Mouse (Mus musculus) megakaryocyte progenitor cell, adult 5-6 weeks (primary cell): Measurements from ENCODE around the gene Nme4. TPM values are rescaled to one million over a fixed set of nuclear protein-coding genes. Genes with fewer than 3 reads are reported as not detected.

Experiments used
- ATAC-seq: replicated peaks from 2 replicates; pipeline ENCODE4 v1.8.0; 2016; ENCODE audit warnings: mild to moderate bottlenecking, moderate TSS enrichment, inconsistent platforms; ENCODE audit not compliant: poor library complexity
- total RNA-seq, 2 experiments: library from RNA; stranded (forward) in 1 of 2; stranded (reverse) in 1 of 2; fragments of 157-497, 149-512 nt in 1 of 2; fragments of 200-1000 nt in 1 of 2; gene quantifications; 2 replicates each; pipeline versions ENCODE4 v1.2.3 to v1.2.4; 2015 to 2017

The Nme4 gene
- total RNA-seq (2015) (46.5 and 47.1 TPM in 2 replicates), total RNA-seq (2017) (42.7 and 45.4 TPM in 2 replicates)

- peak; percentile 93 for ATAC-seq
Observed at GRCm38 (mm10) chr17:26095121-26095740, at the start of gene Nme4. TSS of gene Nme4 (minus strand) at chr17:26095602.

GRCm38 (mm10) chr17:26143386-26143785, 48.0 kb upstream of the Nme4 start:
- ATAC-seq = no peak

- ATAC-seq = no peak
Observed at GRCm38 (mm10) chr17:26142796-26143195, 47.4 kb upstream of the Nme4 start.

- ATAC-seq = peak; percentile 26
Observed at GRCm38 (mm10) chr17:26138901-26139381, 43.5 kb upstream of the Nme4 start.

- peak; percentile 98 for ATAC-seq
Observed at GRCm38 (mm10) chr17:26138239-26138836, 42.9 kb upstream of the Nme4 start, which contains the start of gene Axin1. TSS of gene Axin1 (plus strand) at chr17:26138688.

- no peak for ATAC-seq
Observed at GRCm38 (mm10) chr17:26137751-26138130, 42.3 kb upstream of the Nme4 start.

GRCm38 (mm10) chr17:26137106-26137750, 41.8 kb upstream of the Nme4 start:
- ATAC-seq = no peak

- ATAC-seq = no peak
Observed at GRCm38 (mm10) chr17:26131856-26132853, 36.8 kb upstream of the Nme4 start.

- ATAC-seq = no peak
Observed at GRCm38 (mm10) chr17:26131062-26131732, 35.8 kb upstream of the Nme4 start.

GRCm38 (mm10) chr17:26125226-26125625, 29.8 kb upstream of the Nme4 start:
- ATAC-seq = no peak

GRCm38 (mm10) chr17:26124560-26124959, 29.2 kb upstream of the Nme4 start:
- no peak for ATAC-seq

GRCm38 (mm10) chr17:26123267-26123684, 27.9 kb upstream of the Nme4 start, which contains the start of gene Mrpl28:
TSS of gene Mrpl28 (plus strand) at chr17:26123500.
- ATAC-seq = peak; percentile 91

- no peak for ATAC-seq
Observed at GRCm38 (mm10) chr17:26122431-26123140, 27.2 kb upstream of the Nme4 start.

GRCm38 (mm10) chr17:26119766-26120710, 24.6 kb upstream of the Nme4 start:
- peak; percentile 77 for ATAC-seq

GRCm38 (mm10) chr17:26116503-26117258, 21.3 kb upstream of the Nme4 start:
- ATAC-seq = no peak

GRCm38 (mm10) chr17:26115956-26116487, 20.6 kb upstream of the Nme4 start:
- ATAC-seq = no peak

GRCm38 (mm10) chr17:26115205-26115898, 19.9 kb upstream of the Nme4 start:
- ATAC-seq = peak; percentile 52
